In genomic region chr11:5289826-5290580, GRCm38 (mm10) we compare ENCODE assay signal across 10 mouse cellular contexts. TPM values are rescaled to one million over a fixed set of nuclear protein-coding genes. Genes with fewer than 3 reads are reported as not detected.
DNase-seq lines count a peak whose midpoint lies in the region; ATAC-seq and TF ChIP-seq lines count a peak whose summit lies in the region.
"Had no signal": no experiment of that assay in that cellular context is flagged by ENCODE, and none has a peak within 500 bp of the region (broad histone marks: within the 10 kb centered on the region; RNA-seq: fewer than 3 reads in every experiment).

No protein-coding gene starts in this region.

- no peak for TF ChIP-seq POLR2A in heart, adult 2 months (IDR thresholded peaks at IDR 0.05; ENCODE audit: insufficient read depth, low read depth, low read length)

- H3K4me1 ChIP-seq in heart, embryonic 15.5 days (replicated peaks) = peaks cover 9% of the 10 kb centered on the region
- H3K4me1 ChIP-seq in heart, adult 2 months (ENCODE audit: control insufficient read depth, insufficient read depth, low read length) = no peaks in the 10 kb centered on the region
- H3K4me1 ChIP-seq: liver, embryonic 12.5 days had no signal

- peak overlapping the region; percentile 5; the same call in 1 of the 2 replicates for H3K27ac ChIP-seq in heart, embryonic 15.5 days
- no peak overlapping the region for H3K27ac ChIP-seq in heart, adult 2 months
- H3K27ac ChIP-seq: liver, embryonic 12.5 days had no signal

- TF ChIP-seq EP300 in heart, adult 2 months (IDR thresholded peaks at IDR 0.05; ENCODE audit: insufficient read depth, low read depth, low read length) = no peak

- no peak for DNase-seq in heart, adult 2 months
- peak; percentile 36 for DNase-seq in left cerebral cortex, postnatal 4 days
- no peak for DNase-seq in left cerebral cortex, adult 18-20 months (ENCODE audit: low spot score in 2 of 2)
- peak; percentile 41 to 43 for DNase-seq in right cerebral cortex, adult 2 months (ENCODE audit: low spot score in 2 of 2)
- DNase-seq in right cerebral cortex, postnatal 25 days = no peak

- H3K4me2 ChIP-seq in heart, embryonic 15.5 days = no peak overlapping the region
- H3K4me2 ChIP-seq: liver, embryonic 12.5 days had no signal

- H3K4me3 ChIP-seq in heart, embryonic 15.5 days = no peak overlapping the region
- H3K4me3 ChIP-seq in heart, adult 2 months = no peak overlapping the region
- H3K4me3 ChIP-seq: liver, embryonic 12.5 days; megakaryocyte, embryonic 14.5 days had no signal

- no peak for TF ChIP-seq CTCF in heart, adult 2 months (IDR thresholded peaks at IDR 0.05)

- no peaks in the 10 kb centered on the region for H3K27me3 ChIP-seq in heart, embryonic 15.5 days
- no peaks in the 10 kb centered on the region for H3K27me3 ChIP-seq in heart, adult 2 months (ENCODE audit: control insufficient read depth, insufficient read depth, low read length)
- H3K27me3 ChIP-seq: liver, embryonic 12.5 days had no signal

- H3K79me2 ChIP-seq in heart, adult 2 months (replicated peaks; ENCODE audit: control insufficient read depth, insufficient read depth, low read length) = no peaks in the 10 kb centered on the region

- no peak overlapping the region for H3K9ac ChIP-seq in heart, embryonic 15.5 days
- H3K9ac ChIP-seq in heart, adult 2 months (ENCODE audit: low read depth, low read length) = no peak overlapping the region
- H3K9ac ChIP-seq: forebrain, postnatal 0 days; liver, embryonic 12.5 days had no signal

- no peak for ATAC-seq in heart, embryonic 15.5 days (replicated peaks; ENCODE audit: insufficient number of reproducible peaks, insufficient read depth, low FRiP score, low read depth)
- ATAC-seq in granulocyte monocyte progenitor cell, adult 5-6 weeks (replicated peaks; ENCODE audit: poor library complexity, severe bottlenecking) = no peak
- ATAC-seq: forebrain, postnatal 0 days; liver, embryonic 12.5 days had no signal

- whole genome bisulfite sequencing in heart, embryonic 15.5 days = 49% methylated on average over 4 of the region's 4 CpGs
- 40% methylated on average over 4 of the region's 4 CpGs for WGBS in heart, adult 2 months

- 0 out of 2 replicates have a peak, but pooled peaks cover 6% of the 10 kb centered on the region for H3K36me3 ChIP-seq in heart, embryonic 15.5 days
- H3K36me3 ChIP-seq in heart, adult 2 months (ENCODE audit: control insufficient read depth, insufficient read depth, low read length) = no peaks in the 10 kb centered on the region

- intact Hi-C loops in heart, adult 2 months (cut with DNase I) = loop anchor here (1.0 to 10.0 kb wide), 3 partner anchors 156 to 335 kb away; no protein-coding TSS in a partner anchor
- intact Hi-C loops in left cerebral cortex, postnatal 4 days (cut with DNase I) = loop anchor here (2.0 to 10.0 kb wide), 2 partner anchors 155 to 185 kb away; partner anchors contain the start of gene Znrf3

- no peaks in the 10 kb centered on the region for H3K9me3 ChIP-seq in heart, embryonic 15.5 days (replicated peaks)
- H3K9me3 ChIP-seq: liver, embryonic 12.5 days; megakaryocyte, embryonic 14.5 days had no signal

RNA-seq across cellular contexts. Expression of gene Kremen1, which starts 28.6 kb away (rescaled TPM):
- 24.0 and 29.3 TPM in 2 replicates for polyA plus RNA-seq in heart, embryonic 15.5 days (2015; fragmentation: Nextera tagmentation; extraction: Ambion mirVana)
- total RNA-seq in heart, adult 2 months (2021) = 10 to 100 TPM; 80.3 to 93.9 TPM
- 59.7 and 80.8 TPM in 2 replicates for polyA plus RNA-seq in heart, adult 2 months (2012; rRNA removed)
- total RNA-seq in left cerebral cortex, postnatal 4 days (2021) = 1 to 10 TPM; 9.0 to 9.8 TPM
- total RNA-seq in left cerebral cortex, adult 18-20 months (2021) = 10 to 100 TPM; 14.4 to 16.4 TPM
- total RNA-seq in granulocyte monocyte progenitor cell, adult 5-6 weeks (2014; fragmentation: Nextera tagmentation) = 4.1 and 6.8 TPM in 2 replicates
- total RNA-seq in granulocyte monocyte progenitor cell, adult 5-6 weeks (2017) = 1.9 and 2.1 TPM in 2 replicates

Comparison
In these comparisons a context has a peak if more than half of its experiments do, and no peak if none do; other contexts are left out.
1. DNase-seq: peak in left cerebral cortex, postnatal 4 days (single experiment) and right cerebral cortex, adult 2 months (2 of 2); none in heart, adult 2 months (0 of 2), left cerebral cortex, adult 18-20 months (0 of 2) and right cerebral cortex, postnatal 25 days (single experiment).
2. RNA of gene Kremen1, which starts 28.6 kb away (total RNA-seq): 80.3 to 93.9 TPM in heart, adult 2 months; 14.4 to 16.4 TPM in left cerebral cortex, adult 18-20 months, 9.0 to 9.8 TPM in left cerebral cortex, postnatal 4 days and 1.9 to 6.8 TPM in granulocyte monocyte progenitor cell, adult 5-6 weeks; every median in the first group is over 4 times any median in the second.